Mouse (Mus musculus) lung, embryonic 16.5 days (tissue): ENCODE measurements at regions not wholly inside any gene's neighbourhood (a gene's known extent, or its start where the extent isn't known, plus 50 kb on each side); places are given as distances from the start of the nearest gene placed in this dataset.

ENCODE experiments used
- ATAC-seq: fragments of 200-750 bp; cut with Nextera tagmentation; 2 replicates; pipeline ENCODE4 v1.8.0; 2017; ENCODE audit warnings: low read depth, mild to moderate bottlenecking, moderate library complexity
- H3K27ac ChIP-seq: fragments of 300-500 bp; sonication (generic); 2 replicates; pipeline ENCODE4 v1.5.1; 2014; ENCODE audit warnings: mild to moderate bottlenecking, control low read depth, low read length
- H3K27me3 ChIP-seq: fragments of 300-500 bp; sonication (generic); 2 replicates; pipeline ENCODE4 v1.6.1; 2014; ENCODE audit warnings: low read depth, low read length, mixed read lengths; ENCODE audit not compliant: control insufficient read depth, insufficient read depth
- H3K36me3 ChIP-seq: fragments of 300-500 bp; sonication (generic); 2 replicates; pipeline ENCODE4 v1.6.1; 2014; ENCODE audit warnings: low read length; ENCODE audit not compliant: control insufficient read depth, insufficient read depth
- H3K4me1 ChIP-seq: fragments of 300-500 bp; sonication (generic); replicated peaks from 2 replicates; pipeline ENCODE4 v1.6.1; 2014; ENCODE audit warnings: low read length, mixed read lengths; ENCODE audit not compliant: control insufficient read depth, insufficient read depth
- H3K4me2 ChIP-seq: fragments of 300-500 bp; sonication (generic); 2 replicates; pipeline ENCODE4 v1.6.1; 2014; ENCODE audit warnings: low read depth, low read length, control low read depth
- H3K4me3 ChIP-seq: fragments of 300-500 bp; sonication (generic); 2 replicates; pipeline ENCODE4 v1.5.1; 2014; ENCODE audit warnings: mild to moderate bottlenecking, low read length, control low read depth
- H3K9ac ChIP-seq: fragments of 300-500 bp; sonication (generic); 2 replicates; pipeline ENCODE4 v1.6.1; 2014; ENCODE audit warnings: low read length, control low read depth
- H3K9me3 ChIP-seq: fragments of 300-500 bp; sonication (generic); 2 replicates; pipeline ENCODE4 v1.6.1; 2016; ENCODE audit warnings: low read length; ENCODE audit not compliant: control insufficient read depth
- WGBS: fragments of 180-500 bp; shearing (Covaris S2); extraction: QIAGEN DNeasy Blood & Tissue Kit; methylation state at CpG from one replicate; pipeline ENCODE4 v1.1.7; 2014; 5-methylcytosine and 5-hydroxymethylcytosine counted together

GRCm38 (mm10) chr1:55949606-55950005 lies 543.9 kb downstream of the Plcl1 start:
- Histone ChIP-seq H3K9me3 (no peaks in the 10 kb centered on the region), H3K36me3 (no peaks in the 10 kb centered on the region), H3K27ac (no peak overlapping the region), H3K9ac (no peak overlapping the region), H3K4me3 (no peak overlapping the region), H3K4me2 (no peak overlapping the region), H3K27me3 (no peaks in the 10 kb centered on the region), H3K4me1 (no peaks in the 10 kb centered on the region)
- ATAC-seq: no peak
- 78% methylated on average over 4 of the region's 4 CpGs for WGBS

GRCm38 (mm10) chr1:55957804-55958445 lies 552.2 kb downstream of the Plcl1 start:
- Histone ChIP-seq H3K4me1 (no peaks in the 10 kb centered on the region), H3K4me3 (no peak overlapping the region), H3K9ac (no peak overlapping the region), H3K27me3 (no peaks in the 10 kb centered on the region), H3K4me2 (no peak overlapping the region), H3K27ac (no peak overlapping the region), H3K36me3 (no peaks in the 10 kb centered on the region), H3K9me3 (no peaks in the 10 kb centered on the region)
- WGBS: 80% methylated on average over 11 of the region's 11 CpGs
- no peak for ATAC-seq

- H3K4me2 ChIP-seq: no peak overlapping the region
- H3K27ac ChIP-seq: no peak overlapping the region
- 11% methylated on average over 6 of the region's 6 CpGs for WGBS
- H3K36me3 ChIP-seq: no peaks in the 10 kb centered on the region
- no peaks in the 10 kb centered on the region for H3K4me1 ChIP-seq
- no peaks in the 10 kb centered on the region for H3K27me3 ChIP-seq
- no peaks in the 10 kb centered on the region for H3K9me3 ChIP-seq
- H3K4me3 ChIP-seq: no peak overlapping the region
- H3K9ac ChIP-seq: no peak overlapping the region
- ATAC-seq: no peak; the same call in 1 of the 2 replicates
Measured at GRCm38 (mm10) chr1:55960291-55960690, 554.6 kb downstream of the Plcl1 start.

- WGBS: 63% methylated on average over 5 of the region's 5 CpGs
Measured at GRCm38 (mm10) chr1:55963867-55964266, 558.1 kb downstream of the Plcl1 start.

GRCm38 (mm10) chr1:55966273-55966672 lies 560.6 kb downstream of the Plcl1 start:
- H3K4me3 ChIP-seq: no peak overlapping the region
- no peaks in the 10 kb centered on the region for H3K9me3 ChIP-seq
- no peak overlapping the region for H3K4me2 ChIP-seq
- H3K27ac ChIP-seq: no peak overlapping the region
- H3K27me3 ChIP-seq: no peaks in the 10 kb centered on the region
- H3K4me1 ChIP-seq: no peaks in the 10 kb centered on the region
- no peak for ATAC-seq
- 86% methylated on average over 2 of the region's 2 CpGs for WGBS
- no peak overlapping the region for H3K9ac ChIP-seq
- H3K36me3 ChIP-seq: no peaks in the 10 kb centered on the region

More at GRCm38 (mm10) chr1:55963867-55964266, 558.1 kb downstream of the Plcl1 start:
- Histone ChIP-seq H3K9me3 (no peaks in the 10 kb centered on the region), H3K27ac (no peak overlapping the region), H3K36me3 (no peaks in the 10 kb centered on the region), H3K4me3 (no peak overlapping the region), H3K4me2 (no peak overlapping the region), H3K9ac (no peak overlapping the region), H3K4me1 (no peaks in the 10 kb centered on the region), H3K27me3 (no peaks in the 10 kb centered on the region)
- no peak for ATAC-seq

GRCm38 (mm10) chr1:55967869-55968268 lies 562.1 kb downstream of the Plcl1 start:
- Histone ChIP-seq H3K27me3 (no peaks in the 10 kb centered on the region), H3K27ac (no peak overlapping the region), H3K4me1 (no peaks in the 10 kb centered on the region), H3K36me3 (no peaks in the 10 kb centered on the region), H3K9ac (no peak overlapping the region), H3K9me3 (no peaks in the 10 kb centered on the region), H3K4me2 (no peak overlapping the region), H3K4me3 (no peak overlapping the region)
- WGBS: 86% methylated on average over 7 of the region's 7 CpGs
- ATAC-seq: no peak

GRCm38 (mm10) chr1:55977796-55978195 lies 572.1 kb downstream of the Plcl1 start:
- Histone ChIP-seq H3K9me3 (no peaks in the 10 kb centered on the region), H3K36me3 (no peaks in the 10 kb centered on the region), H3K4me1 (no peaks in the 10 kb centered on the region), H3K27ac (no peak overlapping the region), H3K27me3 (no peaks in the 10 kb centered on the region), H3K9ac (no peak overlapping the region), H3K4me2 (no peak overlapping the region), H3K4me3 (no peak overlapping the region)
- no peak for ATAC-seq
- 78% methylated on average over 3 of the region's 3 CpGs for WGBS

- H3K9me3 ChIP-seq: no peaks in the 10 kb centered on the region
- no peak for ATAC-seq
- H3K4me1 ChIP-seq: no peaks in the 10 kb centered on the region
- WGBS: 58% methylated on average over 5 of the region's 5 CpGs
- H3K4me3 ChIP-seq: no peak overlapping the region
- H3K4me2 ChIP-seq: no peak overlapping the region
- no peak overlapping the region for H3K27ac ChIP-seq
- no peaks in the 10 kb centered on the region for H3K36me3 ChIP-seq
- H3K27me3 ChIP-seq: no peaks in the 10 kb centered on the region
- H3K9ac ChIP-seq: no peak overlapping the region
Measured at GRCm38 (mm10) chr1:55983522-55984066, 577.9 kb downstream of the Plcl1 start.

- 60% methylated on average over 6 of the region's 6 CpGs for WGBS
- Histone ChIP-seq H3K27me3 (no peaks in the 10 kb centered on the region), H3K27ac (no peak overlapping the region), H3K4me1 (no peaks in the 10 kb centered on the region), H3K4me3 (no peak overlapping the region), H3K36me3 (no peaks in the 10 kb centered on the region), H3K4me2 (no peak overlapping the region), H3K9me3 (no peaks in the 10 kb centered on the region), H3K9ac (no peak overlapping the region)
- no peak for ATAC-seq
Measured at GRCm38 (mm10) chr1:55997074-55997473, 591.4 kb downstream of the Plcl1 start.
